Mouse (Mus musculus): ENCODE results near the gene Traf4.

GRCm38 (mm10) chr11:78161968-78162367 is 3.4 kb downstream of the Traf4 start:
- TF ChIP-seq CTCF (IDR thresholded peaks at IDR 0.05; ENCODE audit: insufficient read depth, low read depth, low read length) (no peak), POLR2A (IDR thresholded peaks at IDR 0.05; ENCODE audit: insufficient read depth, low read depth, low read length) (no peak)
